ENCODE assay signal across 8 mouse cellular contexts in the genomic region with DNA sequence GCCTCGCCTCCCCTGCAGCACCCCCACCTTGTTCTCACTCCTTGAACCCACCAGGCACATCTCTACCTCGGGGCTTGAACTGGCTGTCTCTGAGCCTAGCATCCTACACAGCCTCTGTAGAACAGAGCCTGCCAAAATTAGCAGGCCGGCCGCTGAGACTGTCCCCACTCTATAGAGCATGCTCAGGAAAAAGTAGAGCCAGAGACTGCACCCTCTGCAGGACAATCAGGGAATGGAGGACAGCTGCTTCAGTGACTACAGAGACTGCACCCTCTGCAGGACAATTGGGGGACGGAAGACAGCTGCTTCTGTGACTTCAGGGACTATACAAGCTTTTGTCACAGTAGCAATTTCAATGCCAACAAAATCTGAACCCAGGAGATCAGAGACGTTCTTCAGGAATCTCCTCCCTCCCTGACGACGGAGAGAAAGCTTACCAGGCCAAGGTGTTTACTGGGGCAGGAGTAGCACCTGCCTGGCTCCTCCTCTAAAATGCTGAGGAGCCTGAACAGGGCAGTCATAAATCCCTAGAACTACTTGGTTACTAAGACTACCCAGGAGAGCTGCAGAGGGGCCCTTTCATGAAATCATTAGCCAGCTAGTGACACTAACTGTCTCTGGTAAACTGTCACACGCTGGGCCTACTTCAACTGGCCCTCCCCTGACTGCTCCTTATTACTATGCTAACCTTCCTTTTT. TPM values are rescaled to one million over a fixed set of nuclear protein-coding genes. Genes with fewer than 3 reads are reported as not detected.
DNase-seq lines count a peak whose midpoint lies in the region; ATAC-seq and TF ChIP-seq lines count a peak whose summit lies in the region.

No protein-coding gene starts in this region.

- H3K79me2 ChIP-seq in CH12.LX (replicated peaks; ENCODE audit: control insufficient read depth, extremely low read depth, insufficient read depth, poor library complexity, severe bottlenecking) = no peaks in the 10 kb centered on the region

- H3K4me3 ChIP-seq in CH12.LX (replicated peaks in 1 of 3; ENCODE audit: low read depth in 2 of 3, low read length in 2 of 3, poor library complexity in 1 of 3) = no peak overlapping the region
- no peak overlapping the region for H3K4me3 ChIP-seq in forebrain, embryonic 15.5 days
- H3K4me3 ChIP-seq in lung, adult 2 months (replicated peaks; ENCODE audit: extremely low read depth, low read depth, low read length) = no peak overlapping the region
- no peak overlapping the region for H3K4me3 ChIP-seq in olfactory bulb, adult 2 months (ENCODE audit: insufficient read depth, low read depth, low read length)

- in situ Hi-C loops in CH12.LX (cut with MboI; ENCODE audit: low pct_ligation_motif_present, low pct_unique_long_range_greater_than_20kb, low sequenced_read_pairs) = loop anchor here (10.0 kb wide), 1 partner anchor 117 kb away; no protein-coding TSS in a partner anchor

- H3K27me3 ChIP-seq in CH12.LX (replicated peaks) = no peaks in the 10 kb centered on the region
- no peaks in the 10 kb centered on the region for H3K27me3 ChIP-seq in forebrain, embryonic 15.5 days

- ATAC-seq in cerebellum, adult (ENCODE audit: insufficient number of reproducible peaks, low FRiP score, low TSS enrichment) = peak; percentile 81
- ATAC-seq in forebrain, embryonic 15.5 days (replicated peaks) = peak; percentile 78

- TF ChIP-seq CTCF in CH12.LX (conservative IDR thresholded peaks at IDR 0.05 in 1 of 2, IDR thresholded peaks at IDR 0.05 in 1 of 2; ENCODE audit: low read depth in 2 of 2, low read length in 2 of 2) = peak; percentile 67 to 100
- TF ChIP-seq CTCF in lung, adult 2 months (IDR thresholded peaks at IDR 0.05; ENCODE audit: insufficient read depth, low read length) = peak; percentile 81
- TF ChIP-seq CTCF in olfactory bulb, adult 2 months (IDR thresholded peaks at IDR 0.05; ENCODE audit: insufficient read depth, low read depth, low read length) = peak; percentile 82

- TF ChIP-seq EP300 in CH12.LX (IDR thresholded peaks at IDR 0.05; ENCODE audit: low read length) = no peak

- H3K36me3 ChIP-seq in CH12.LX (replicated peaks in 1 of 2; ENCODE audit: control insufficient read depth in 1 of 2, insufficient read depth in 1 of 2, low read length in 1 of 2) = peaks cover 28 to 90% of the 10 kb centered on the region in 2 experiments
- H3K36me3 ChIP-seq in forebrain, embryonic 15.5 days = peaks cover 9% of the 10 kb centered on the region

- H3K4me1 ChIP-seq in CH12.LX (ENCODE audit: control insufficient read depth in 1 of 2, insufficient read depth in 2 of 2) = peaks cover 0 to 19% of the 10 kb centered on the region in 2 experiments; a peak in 2 of 4 replicates
- H3K4me1 ChIP-seq in forebrain, embryonic 15.5 days = no peaks in the 10 kb centered on the region
- 0 out of 2 replicates have a peak, but pooled peaks cover 2% of the 10 kb centered on the region for H3K4me1 ChIP-seq in lung, adult 2 months (ENCODE audit: control insufficient read depth, insufficient read depth, low read length)
- H3K4me1 ChIP-seq in olfactory bulb, adult 2 months (ENCODE audit: control insufficient read depth, insufficient read depth, low read length) = peaks cover 10% of the 10 kb centered on the region

- dilution Hi-C loops in CH12.LX (cut with MboI; ENCODE audit: extremely low pct_ligation_motif_present, extremely low pct_unique_long_range_greater_than_20kb, low sequenced_read_pairs) = no loop called here

- peak; percentile 63 for TF ChIP-seq RAD21 in CH12.LX (IDR thresholded peaks at IDR 0.05; ENCODE audit: low read depth, low read length)

- H3K9ac ChIP-seq in CH12.LX (ENCODE audit: insufficient read depth, low read depth) = no peak overlapping the region
- H3K9ac ChIP-seq in forebrain, embryonic 15.5 days (replicated peaks) = no peak overlapping the region

- H3K9me3 ChIP-seq in CH12.LX (replicated peaks; ENCODE audit: low read length) = peaks cover 13% of the 10 kb centered on the region
- no peaks in the 10 kb centered on the region for H3K9me3 ChIP-seq in forebrain, embryonic 15.5 days

- 29% methylated on average over 9 of the region's 9 CpGs for WGBS in forebrain, embryonic 15.5 days
- WGBS in lung, adult 2 months = 38% methylated on average over 9 of the region's 9 CpGs
- 24% methylated on average over 9 of the region's 9 CpGs for WGBS in olfactory bulb, adult 2 months

- H3K4me2 ChIP-seq in CH12.LX (ENCODE audit: insufficient read depth, low read depth, poor library complexity, severe bottlenecking) = no peak overlapping the region
- H3K4me2 ChIP-seq in forebrain, embryonic 15.5 days (replicated peaks) = no peak overlapping the region

- TF ChIP-seq POLR2A in CH12.LX (IDR thresholded peaks at IDR 0.05; ENCODE audit: low read depth, low read length) = no peak
- no peak for TF ChIP-seq POLR2A in lung, adult 2 months (IDR thresholded peaks at IDR 0.05; ENCODE audit: borderline replicate concordance, extremely low read depth, low read depth, low read length)
- TF ChIP-seq POLR2A in olfactory bulb, adult 2 months (IDR thresholded peaks at IDR 0.05; ENCODE audit: insufficient read depth, low read depth, low read length) = no peak

- DNase-seq in CH12.LX (ENCODE audit: extremely low read depth) = peak; percentile 80
- DNase-seq in heart, postnatal 36 days = peak; percentile 62 to 63
- DNase-seq in layer of hippocampus, adult 18-20 months (ENCODE audit: low spot score in 2 of 2) = peak; percentile 86 to 95
- peak; percentile 28 for DNase-seq in lung, adult 2 months
- peak; percentile 9 to 17 for DNase-seq in thymus, adult 18-20 months

- intact Hi-C loops in heart, postnatal 36 days (cut with DNase I) = loop anchor here (5.0 to 10.0 kb wide), 3 partner anchors 109 to 224 kb away; a partner anchor contains a TSS

- H3K27ac ChIP-seq in CH12.LX (ENCODE audit: insufficient read depth, low read depth) = no peak overlapping the region
- H3K27ac ChIP-seq in forebrain, embryonic 15.5 days (replicated peaks) = no peak overlapping the region
- 0 out of 2 replicates have a peak overlapping the region, but pooled peaks have one; percentile 2 for H3K27ac ChIP-seq in olfactory bulb, adult 2 months (ENCODE audit: insufficient read depth, low read depth, low read length)

TF ChIP-seq in CH12.LX, 34 proteins besides CTCF, POLR2A, EP300 and RAD21 (continues in another document):
- TF ChIP-seq CHD1 (IDR thresholded peaks at IDR 0.05; ENCODE audit: low read depth, low read length) (no peak), KAT2A (IDR thresholded peaks at IDR 0.05; ENCODE audit: insufficient replicate concordance, low read length) (no peak), CHD2 (IDR thresholded peaks at IDR 0.05; ENCODE audit: low read length) (no peak), TBP (conservative IDR thresholded peaks at IDR 0.05; ENCODE audit: low read depth, low read length) (no peak), POLR2AphosphoS2 (IDR thresholded peaks at IDR 0.05; ENCODE audit: low read depth, low read length) (no peak), UBTF (IDR thresholded peaks at IDR 0.05; ENCODE audit: low read depth, low read length) (no peak), USF2 (conservative IDR thresholded peaks at IDR 0.05; ENCODE audit: low read depth, low read length) (no peak), USF1 (IDR thresholded peaks at IDR 0.05; ENCODE audit: low read depth, low read length) (no peak), HCFC1 (IDR thresholded peaks at IDR 0.05; ENCODE audit: low read depth, low read length) (no peak), SIN3A (IDR thresholded peaks at IDR 0.05; ENCODE audit: low read length) (no peak), BHLHE40 (IDR thresholded peaks at IDR 0.05; ENCODE audit: low read depth, low read length) (no peak), IRF4 (IDR thresholded peaks at IDR 0.05; ENCODE audit: low read depth, low read length) (no peak), ZNF384 (IDR thresholded peaks at IDR 0.05; ENCODE audit: low read depth, low read length) (no peak), MAFK (IDR thresholded peaks at IDR 0.05; ENCODE audit: insufficient replicate concordance, low read length) (no peak), ETS1 (conservative IDR thresholded peaks at IDR 0.05; ENCODE audit: low read depth, low read length) (no peak), MXI1 (IDR thresholded peaks at IDR 0.05; ENCODE audit: low read depth, low read length) (no peak), E2F4 (IDR thresholded peaks at IDR 0.05; ENCODE audit: insufficient replicate concordance, low read depth, low read length) (no peak), MYC (IDR thresholded peaks at IDR 0.05; ENCODE audit: low read depth, low read length) (no peak), ZMIZ1 (IDR thresholded peaks at IDR 0.05; ENCODE audit: low read depth, low read length) (no peak), GABPA (IDR thresholded peaks at IDR 0.05; ENCODE audit: insufficient replicate concordance, low read depth, low read length) (no peak), RCOR1 (conservative IDR thresholded peaks at IDR 0.05; ENCODE audit: low read depth, low read length) (no peak), ELF1 (IDR thresholded peaks at IDR 0.05; ENCODE audit: low read depth, low read length) (no peak), TCF12 (IDR thresholded peaks at IDR 0.05; ENCODE audit: low read depth, low read length) (no peak), MEF2A (IDR thresholded peaks at IDR 0.05; ENCODE audit: borderline replicate concordance, low read depth, low read length) (peak; percentile 32; the same call in 1 of the 2 replicates), SMC3 (IDR thresholded peaks at IDR 0.05; ENCODE audit: low read depth, low read length) (peak; percentile 96)

RNA-seq across cellular contexts. Expression of a gene that starts 33.0 kb away (rescaled TPM):
- total RNA-seq in CH12.LX (2012; rRNA removed) (not detected in 2 replicates), CH12.LX (2014; rRNA removed) (not detected in 2 replicates)
- not detected in 2 replicates for polyA plus RNA-seq in CH12.LX (2012; ENCODE audit: insufficient read length, low read depth)
- 0.49 and 0.51 TPM in 2 replicates for polyA plus RNA-seq in forebrain, embryonic 15.5 days (2015; fragmentation: Nextera tagmentation; extraction: Ambion mirVana)
- not detected for total RNA-seq in heart, postnatal 36 days (2021)
- total RNA-seq in layer of hippocampus, adult 18-20 months (2021) = not detected
- 4.4 and 6.9 TPM in 2 replicates for polyA plus RNA-seq in lung, adult 2 months (2012; rRNA removed)
- not detected in 2 replicates for polyA plus RNA-seq in olfactory bulb, adult 2 months (2012; ENCODE audit: insufficient read depth, insufficient read length, low replicate concordance, missing spikeins)

RNA-seq across cellular contexts. Expression of a gene that starts 58.7 kb away (rescaled TPM):
- 44.2 and 46.4 TPM in 2 replicates for total RNA-seq in CH12.LX (2012; rRNA removed)
- total RNA-seq in CH12.LX (2014; rRNA removed) = 33.1 and 34.9 TPM in 2 replicates
- 70.8 and 73.5 TPM in 2 replicates for polyA plus RNA-seq in CH12.LX (2012; ENCODE audit: insufficient read length, low read depth)
- 10.6 and 10.8 TPM in 2 replicates for polyA plus RNA-seq in forebrain, embryonic 15.5 days (2015; fragmentation: Nextera tagmentation; extraction: Ambion mirVana)
- 100 to 1,000 TPM; 135 to 140 TPM for total RNA-seq in heart, postnatal 36 days (2021)
- 100 to 1,000 TPM; 199 TPM for total RNA-seq in layer of hippocampus, adult 18-20 months (2021)
- 95.1 and 131 TPM in 2 replicates for polyA plus RNA-seq in lung, adult 2 months (2012; rRNA removed)
- 114 TPM in 1 of 2 replicates, not detected in the other for polyA plus RNA-seq in olfactory bulb, adult 2 months (2012; ENCODE audit: insufficient read depth, insufficient read length, low replicate concordance, missing spikeins)

Comparison
In these comparisons a context has a peak if more than half of its experiments do, and no peak if none do; other contexts are left out.
1. DNase-seq: peak in every context shown above with its lines; median percentile 90 in layer of hippocampus, adult 18-20 months; 80 in CH12.LX; 62 in heart, postnatal 36 days; 28 in lung, adult 2 months; 13 in thymus, adult 18-20 months.